Mouse (Mus musculus) thymus, adult 2 months (tissue): ENCODE measurements around the gene Olfr913. TPM values are rescaled to one million over a fixed set of nuclear protein-coding genes. Genes with fewer than 3 reads are reported as not detected.

Experiments
- DNase-seq: peaks from one replicate; pipeline ENCODE4 v3.0.0; 2021
- H3K27ac ChIP-seq: fragments of 200-500 bp; 2 replicates; pipeline ENCODE4 v1.5.1; 2012; ENCODE audit warnings: low read length, control low read depth; ENCODE audit not compliant: control insufficient read depth, insufficient read depth
- H3K27me3 ChIP-seq: fragments of 200-500 bp; 2 replicates; pipeline ENCODE4 v1.6.1; 2012; ENCODE audit warnings: mild to moderate bottlenecking, low read length, moderate library complexity, mixed read lengths; ENCODE audit not compliant: control insufficient read depth, insufficient read depth
- H3K36me3 ChIP-seq: fragments of 200-500 bp; 2 replicates; pipeline ENCODE4 v1.6.1; 2012; ENCODE audit warnings: mild to moderate bottlenecking, low read length, moderate library complexity; ENCODE audit not compliant: control insufficient read depth, insufficient read depth
- H3K4me1 ChIP-seq: fragments of 200-500 bp; replicated peaks from 2 replicates; pipeline ENCODE4 v1.6.1; 2012; ENCODE audit warnings: low read length; ENCODE audit not compliant: control insufficient read depth, insufficient read depth
- H3K4me3 ChIP-seq: fragments of 200-500 bp; 2 replicates; pipeline ENCODE4 v1.5.1; 2012; ENCODE audit warnings: mild to moderate bottlenecking, low read length, control low read depth, moderate library complexity; ENCODE audit not compliant: control insufficient read depth, insufficient read depth
- CTCF ChIP-seq: fragments of 200-500 bp; IDR thresholded peaks from 2 replicates; pipeline ENCODE4 v1.5.1; 2012; ENCODE audit warnings: mild to moderate bottlenecking, control low read depth, low read length, moderate library complexity, borderline replicate concordance; ENCODE audit not compliant: control insufficient read depth, poor library complexity, insufficient read depth; ENCODE audit errors: extremely low read depth
- POLR2A ChIP-seq: fragments of 200-500 bp; IDR thresholded peaks from 2 replicates; pipeline ENCODE4 v1.6.1; 2012; ENCODE audit warnings: mild to moderate bottlenecking, low read length, control low read depth, moderate library complexity; ENCODE audit not compliant: control insufficient read depth, poor library complexity, insufficient read depth; ENCODE audit errors: extremely low read depth
- WGBS: fragments of 180-500 bp; shearing (Covaris S2); methylation state at CpG from one replicate; pipeline ENCODE4 v1.1.7; 2018; 5-methylcytosine and 5-hydroxymethylcytosine counted together
- polyA plus RNA-seq: library from polyadenylated mRNA; depleted of rRNA; stranded (reverse); fragments of >200 nt; gene quantifications from 2 replicates; pipeline ENCODE4 v1.2.3, GENCODE M21; 2012; rRNA removed

Olfr913 gene
- polyA plus RNA-seq, result not detected in 2 replicates

- WGBS, result 49% methylated on average over 2 of the region's 2 CpGs
- H3K4me3 ChIP-seq, result no peak within 1 kb of the TSS
- no peaks in the 10 kb centered on the region for H3K4me1 ChIP-seq
- H3K27me3 ChIP-seq, result no peaks in the 10 kb centered on the region
- no peak for TF ChIP-seq CTCF
- no peak for TF ChIP-seq POLR2A
- no peak for DNase-seq
- no peak within 1 kb of the TSS for H3K27ac ChIP-seq
- H3K36me3 ChIP-seq, result no peaks in the 10 kb centered on the region
These were observed at the start of gene Olfr913 for GRCm38 (mm10) chr9:38592459-38592858. TSS of gene Olfr913 (plus strand) at chr9:38592759.

GRCm38 (mm10) chr9:38579878-38580277 is 12.7 kb upstream of the Olfr913 start, which contains the start of gene Olfr912:
TSS of gene Olfr912 (plus strand) at chr9:38580178.
- 85% methylated on average over 1 of the region's 1 CpGs for WGBS
- DNase-seq, result no peak
- H3K4me3 ChIP-seq, result no peak within 1 kb of the TSS
- TF ChIP-seq POLR2A (no peak), CTCF (no peak)
- no peak within 1 kb of the TSS for H3K27ac ChIP-seq
- H3K36me3 ChIP-seq, result no peaks in the 10 kb centered on the region
- no peaks in the 10 kb centered on the region for H3K27me3 ChIP-seq
- no peaks in the 10 kb centered on the region for H3K4me1 ChIP-seq

- DNase-seq, result no peak
- no peak overlapping the region for H3K4me3 ChIP-seq
- no peaks in the 10 kb centered on the region for H3K36me3 ChIP-seq
- H3K27me3 ChIP-seq, result no peaks in the 10 kb centered on the region
- no peaks in the 10 kb centered on the region for H3K4me1 ChIP-seq
- TF ChIP-seq CTCF (no peak), POLR2A (no peak)
- WGBS, result 48% methylated on average over 1 of the region's 1 CpGs
- H3K27ac ChIP-seq, result no peak overlapping the region
These were observed 1.5 kb upstream of the Olfr913 start for GRCm38 (mm10) chr9:38591056-38591455.

GRCm38 (mm10) chr9:38604802-38605201 is 12.2 kb downstream of the Olfr913 start, which contains the start of gene Olfr914:
TSS of gene Olfr914 (plus strand) at chr9:38605102.
- no peak for DNase-seq
- Histone ChIP-seq H3K4me1 (no peaks in the 10 kb centered on the region), H3K27me3 (no peaks in the 10 kb centered on the region), H3K27ac (no peak within 1 kb of the TSS), H3K36me3 (no peaks in the 10 kb centered on the region), H3K4me3 (no peak within 1 kb of the TSS)
- TF ChIP-seq CTCF (no peak), POLR2A (no peak)
- WGBS, result 66% methylated on average over 2 of the region's 2 CpGs

GRCm38 (mm10) chr9:38632406-38632805 is 39.8 kb downstream of the Olfr913 start:
- no peak for DNase-seq
- H3K27ac ChIP-seq, result no peak overlapping the region
- no peaks in the 10 kb centered on the region for H3K4me1 ChIP-seq
- no peak for TF ChIP-seq POLR2A
- TF ChIP-seq CTCF, result no peak
- 91% methylated on average over 4 of the region's 4 CpGs for WGBS
- no peak overlapping the region for H3K4me3 ChIP-seq
- H3K27me3 ChIP-seq, result no peaks in the 10 kb centered on the region
- no peaks in the 10 kb centered on the region for H3K36me3 ChIP-seq

Other genes starting within 250 kb of the Olfr913 start
- gene Olfr898, start 244.3 kb upstream of the Olfr913 start, polyA plus RNA-seq, result not detected in 2 replicates
- gene Olfr250, start 225.9 kb upstream of the Olfr913 start, polyA plus RNA-seq, result not detected in 2 replicates
- not detected in 2 replicates for gene Olfr251, start 215.7 kb upstream of the Olfr913 start, polyA plus RNA-seq
- gene Olfr147, start 191.1 kb upstream of the Olfr913 start, polyA plus RNA-seq, result not detected in 2 replicates
- not detected in 2 replicates for gene Olfr901, start 163.3 kb upstream of the Olfr913 start, polyA plus RNA-seq
- gene Olfr902, start 145.1 kb upstream of the Olfr913 start, polyA plus RNA-seq, result not detected in 2 replicates
- not detected in 2 replicates for gene Olfr904, start 129.6 kb upstream of the Olfr913 start, polyA plus RNA-seq
- gene Olfr905, start 121.7 kb upstream of the Olfr913 start, polyA plus RNA-seq, result not detected in 2 replicates
- not detected in 2 replicates for gene Olfr906, start 105.7 kb upstream of the Olfr913 start, polyA plus RNA-seq
- not detected in 2 replicates for gene Olfr907, start 97.0 kb upstream of the Olfr913 start, polyA plus RNA-seq
- gene Olfr911-ps1, start 71.2 kb upstream of the Olfr913 start, polyA plus RNA-seq, result not detected in 2 replicates
- not detected in 2 replicates for gene Olfr910, start 54.9 kb upstream of the Olfr913 start, polyA plus RNA-seq
- not detected in 2 replicates for gene Olfr912, start 12.6 kb upstream of the Olfr913 start, polyA plus RNA-seq
- not detected in 2 replicates for gene Olfr914, start 12.3 kb downstream of the Olfr913 start, polyA plus RNA-seq
- gene Olfr916, start 67.1 kb downstream of the Olfr913 start, polyA plus RNA-seq, result not detected in 2 replicates
- not detected in 2 replicates for gene Olfr917, start 73.1 kb downstream of the Olfr913 start, polyA plus RNA-seq
- not detected in 2 replicates for gene Olfr918, start 81.8 kb downstream of the Olfr913 start, polyA plus RNA-seq
- gene Olfr919, start 110.9 kb downstream of the Olfr913 start, polyA plus RNA-seq, result not detected in 2 replicates
- 12.9 and 18.8 TPM in 2 replicates for gene Vwa5a, start 125.5 kb downstream of the Olfr913 start, polyA plus RNA-seq
- gene Olfr920, start 159.5 kb downstream of the Olfr913 start, polyA plus RNA-seq, result 0.19 and 0.51 TPM in 2 replicates
- 0.08 TPM in 1 of 2 replicates, not detected in the other for gene Olfr921, start 180.3 kb downstream of the Olfr913 start, polyA plus RNA-seq
- not detected in 2 replicates for gene Olfr922, start 221.9 kb downstream of the Olfr913 start, polyA plus RNA-seq
- not detected in 2 replicates for gene Olfr923, start 233.8 kb downstream of the Olfr913 start, polyA plus RNA-seq